Mouse (Mus musculus) frontal cortex, postnatal 25 days (tissue): ENCODE data around the gene Stard3.

ENCODE experiments used
- DNase-seq, 2 experiments: peaks; one replicate each; pipeline ENCODE4 v3.0.0; 2022; ENCODE audit warnings: low spot score in 2 of 2

Stard3 gene

DNA sequence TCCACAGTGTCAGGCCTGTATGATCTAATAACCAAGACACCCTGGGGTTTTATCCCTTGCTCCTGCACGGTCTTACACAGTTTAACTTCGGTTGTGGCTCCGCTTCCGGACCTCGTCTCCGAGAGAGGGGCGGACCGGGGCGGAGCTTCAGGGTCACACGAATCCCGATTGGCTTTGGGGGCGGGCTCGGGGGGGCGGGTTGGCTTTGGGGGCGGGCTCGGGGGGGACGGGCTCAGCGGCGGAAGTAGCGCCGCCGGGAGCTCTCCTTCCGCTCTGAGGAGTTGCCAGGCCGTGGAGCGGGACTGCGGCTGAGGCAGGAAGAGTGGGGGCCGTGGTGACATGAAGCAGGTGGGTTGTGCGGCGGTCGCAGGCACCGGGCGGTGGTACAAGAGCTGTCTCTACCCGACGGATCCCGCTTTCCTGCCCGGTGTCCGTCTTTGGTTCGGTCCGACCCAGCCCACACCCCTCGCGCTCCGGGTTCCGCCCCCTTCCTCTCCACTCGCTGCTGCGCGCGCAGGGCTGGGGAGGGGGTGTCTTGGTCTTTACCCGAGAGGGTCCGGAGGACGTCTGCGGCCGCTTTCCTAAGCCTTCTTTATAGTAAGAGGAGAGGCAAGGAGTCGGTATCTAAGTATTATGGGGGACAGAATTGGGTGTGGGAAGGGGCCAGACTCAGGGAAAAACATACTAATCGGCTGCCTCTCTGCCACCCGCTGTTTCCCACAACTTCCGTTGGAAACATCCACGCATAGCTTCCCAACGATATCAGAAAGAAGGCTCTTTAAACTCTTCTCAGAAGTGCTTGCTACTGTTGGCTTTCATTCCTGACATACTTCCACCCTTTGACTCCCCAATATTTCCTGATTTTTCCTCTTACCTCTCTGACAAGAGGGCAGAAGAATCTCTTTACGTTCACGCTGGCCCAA, at the start of gene Stard3:
Stard3 (plus strand) TSS at position 208 of the 923 bp plus-strand sequence.
- DNase-seq, result peak in 1 of 2 experiments; percentile 68

DNA sequence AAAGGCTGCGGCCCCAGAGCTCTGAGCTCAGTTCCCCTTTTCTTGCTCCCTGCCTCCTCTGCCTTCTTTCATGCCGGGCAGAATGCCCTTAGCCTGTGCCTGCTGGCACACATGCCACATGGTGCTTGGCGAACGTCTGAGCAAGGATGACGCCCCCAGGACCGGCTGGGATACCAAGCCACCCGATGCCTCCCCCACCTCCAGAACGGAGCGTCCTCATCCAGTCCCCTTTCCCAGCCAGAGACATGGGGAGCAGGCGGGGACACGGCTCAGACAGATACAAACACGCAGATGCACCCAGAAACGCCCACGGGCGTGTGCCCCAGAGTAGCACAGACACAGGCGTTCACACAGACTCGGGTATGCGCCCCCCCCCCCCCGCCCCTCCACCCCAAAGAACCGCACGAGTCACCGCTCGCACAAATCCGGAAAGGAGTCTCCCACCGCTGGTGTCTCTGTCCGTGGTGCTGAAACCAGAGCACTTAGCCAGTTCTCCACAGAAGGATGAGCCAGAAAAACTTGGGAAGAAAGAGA, 44.3 kb upstream of the Stard3 start:
- no peak for DNase-seq

DNA sequence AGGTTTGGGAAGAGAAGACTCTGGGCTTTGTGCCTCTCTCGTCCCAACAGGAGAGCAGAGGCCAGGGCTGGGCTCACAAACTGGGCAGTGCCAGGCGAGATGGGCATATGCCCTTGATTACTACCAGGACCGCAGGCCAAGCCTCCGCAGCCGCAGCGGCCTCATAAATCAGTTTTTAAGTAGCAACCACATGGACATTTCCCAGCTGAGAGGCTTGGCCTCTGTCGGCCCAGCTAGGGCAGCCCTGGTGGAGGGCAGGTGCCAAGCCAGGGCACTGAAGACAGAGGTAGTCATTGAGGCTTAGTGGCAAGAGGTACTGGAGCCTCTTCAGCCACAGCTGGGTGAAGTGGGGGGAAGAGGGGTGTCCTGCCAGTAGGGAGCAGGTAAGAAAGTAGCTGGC, 40.7 kb upstream of the Stard3 start:
- DNase-seq, result no peak

DNA sequence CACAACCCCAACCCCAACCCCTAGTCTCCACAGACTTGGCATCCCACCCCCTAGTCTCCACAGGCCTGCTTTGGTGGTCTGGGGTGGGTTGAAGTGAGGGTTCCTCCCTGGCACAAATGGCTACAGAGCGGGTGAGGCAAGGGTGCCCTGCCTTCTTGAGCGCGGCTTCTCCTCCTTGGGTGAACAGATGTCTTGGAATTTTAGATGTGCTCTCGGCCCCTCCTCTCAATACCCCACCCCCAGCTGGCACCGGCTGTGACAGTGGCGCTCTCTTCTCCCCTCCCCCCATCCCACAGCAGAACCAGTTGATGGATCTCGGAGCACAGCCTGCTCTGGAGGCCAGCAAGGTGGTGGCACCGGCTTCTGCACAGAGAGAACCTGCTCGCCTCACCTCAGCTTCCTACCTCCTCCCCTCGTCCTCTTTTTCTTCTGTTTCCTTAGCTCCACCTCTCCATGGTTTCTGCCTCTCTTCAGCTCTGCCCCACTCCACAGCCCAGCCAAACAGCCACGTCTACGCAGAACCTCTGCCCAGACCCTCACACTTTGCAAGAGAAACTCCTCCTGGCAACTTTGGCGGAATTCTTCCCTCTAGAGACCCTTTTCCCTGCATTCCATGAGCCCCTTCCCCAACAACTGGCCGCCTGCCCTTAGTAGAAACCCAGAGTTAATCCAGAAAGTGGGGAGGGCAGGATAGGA, 39.6 kb upstream of the Stard3 start:
- no peak for DNase-seq

DNA sequence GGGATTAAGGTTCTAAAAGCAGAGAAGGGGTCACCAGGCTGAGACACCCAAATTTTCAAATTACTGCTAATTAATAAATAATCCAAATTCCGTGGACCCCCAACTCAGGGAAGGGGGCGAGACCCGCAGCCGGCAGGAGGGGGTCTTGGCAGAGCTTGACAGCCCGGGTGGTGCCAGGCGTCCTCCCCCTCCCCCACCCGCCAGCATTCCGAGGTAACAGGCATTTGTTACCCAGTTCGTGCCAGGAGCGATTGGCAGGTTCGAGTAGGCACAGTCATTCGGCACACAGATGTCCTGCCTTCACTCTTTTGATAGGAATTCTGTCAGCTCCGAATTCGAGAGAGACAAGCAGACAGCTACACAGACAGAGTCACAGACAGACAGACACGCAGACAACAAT, 39.0 kb upstream of the Stard3 start:
- no peak for DNase-seq

DNA sequence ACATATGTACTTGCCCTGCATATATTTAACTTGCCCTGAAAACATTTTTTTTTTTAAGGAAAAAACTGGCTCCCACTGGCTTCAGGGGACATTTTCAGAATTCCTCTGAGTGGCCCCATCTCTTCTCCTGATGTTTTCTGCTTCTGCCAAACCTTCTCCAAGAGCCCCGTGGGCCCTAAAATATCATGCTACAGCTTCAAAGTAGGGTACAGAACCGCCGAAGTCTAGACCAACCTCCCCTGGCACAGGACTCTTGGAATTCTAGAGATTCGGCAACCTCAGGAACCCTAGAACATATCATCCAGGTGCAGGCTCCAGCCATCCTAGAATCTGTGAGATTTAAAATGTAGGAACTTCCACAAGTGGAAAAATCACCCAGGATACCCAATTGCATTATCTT, 38.6 kb upstream of the Stard3 start:
- DNase-seq, result no peak

DNA sequence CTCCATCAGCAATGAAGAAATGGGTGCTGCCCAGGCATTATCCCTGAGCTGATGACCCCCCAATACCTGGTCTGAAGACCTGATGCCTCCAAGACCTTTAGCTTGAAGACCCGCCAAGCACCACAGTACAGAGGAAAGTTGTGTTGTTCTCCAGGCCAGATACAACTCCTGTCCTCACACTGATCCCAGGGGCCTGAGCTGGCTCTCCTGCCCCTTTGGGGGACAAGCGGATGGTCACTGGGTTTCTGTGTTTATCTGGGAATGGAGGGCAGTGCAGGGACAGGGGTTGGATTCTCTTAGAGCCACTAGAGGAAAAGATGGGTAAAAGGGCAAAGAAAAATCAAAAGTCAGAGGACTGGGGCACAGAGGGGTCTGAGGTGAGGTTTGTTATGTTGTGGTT, 38.2 kb upstream of the Stard3 start:
- no peak for DNase-seq

DNA sequence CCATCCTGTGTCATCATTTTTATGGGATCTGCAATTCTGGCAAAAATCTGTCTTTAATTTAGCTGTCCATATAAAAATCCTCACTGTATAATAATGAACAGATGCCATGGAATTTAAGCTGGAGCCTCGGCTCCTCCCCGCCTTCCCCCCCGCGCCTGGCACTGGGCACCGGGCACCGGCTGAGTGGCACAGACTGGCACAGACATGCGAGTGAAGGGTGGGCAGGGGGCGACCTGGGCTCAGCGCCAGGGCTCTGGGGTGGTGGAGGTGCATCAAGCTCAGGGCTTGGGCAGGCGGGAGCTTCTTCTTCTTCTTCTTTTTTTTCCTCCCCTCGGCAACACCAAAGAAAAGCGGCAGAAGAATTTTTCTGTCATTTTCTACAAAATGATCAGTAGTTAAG, 37.8 kb upstream of the Stard3 start:
- no peak for DNase-seq

DNA sequence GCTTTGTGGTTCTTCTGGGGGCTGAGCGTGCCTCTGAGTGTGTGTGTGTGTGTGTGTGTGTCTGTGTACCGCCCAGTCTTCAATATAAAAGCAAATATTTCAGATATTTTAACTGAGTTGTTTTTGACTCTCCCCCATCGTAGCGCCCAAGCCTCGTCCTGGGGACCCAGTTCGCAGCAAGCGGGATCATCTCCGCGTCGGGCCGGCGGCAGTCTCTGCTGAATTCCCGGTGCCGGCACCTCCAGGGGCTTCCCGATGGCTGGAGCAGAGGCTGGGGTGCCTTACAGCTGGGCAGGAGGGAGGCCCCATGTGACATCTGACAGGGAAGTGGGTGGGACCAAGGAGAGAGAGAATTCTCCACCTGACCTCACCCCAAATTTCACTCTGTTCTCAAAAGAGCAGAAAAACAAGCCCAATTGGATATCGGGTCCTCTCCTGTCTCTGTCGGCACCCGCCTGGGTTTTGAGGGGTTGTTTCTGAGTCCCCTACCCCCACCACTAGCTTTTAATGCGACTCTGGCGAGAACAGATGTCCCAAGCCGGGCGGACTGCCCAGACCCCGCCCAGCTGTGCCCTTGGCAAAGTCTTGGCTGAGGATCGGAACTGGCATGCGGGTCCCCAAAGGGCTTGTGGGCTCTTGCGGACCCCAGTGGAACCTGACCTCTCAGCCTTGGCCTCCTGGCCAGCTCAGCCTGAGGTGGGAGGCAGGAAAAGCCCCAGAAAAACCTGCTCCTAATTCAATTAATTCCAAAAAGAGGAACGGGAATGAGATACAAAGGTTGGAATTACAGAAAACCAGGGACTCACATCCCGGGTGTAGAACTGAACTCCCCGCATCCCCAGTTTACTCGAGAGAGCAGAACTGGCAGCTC, 37.1 kb upstream of the Stard3 start:
- DNase-seq, result no peak

DNA sequence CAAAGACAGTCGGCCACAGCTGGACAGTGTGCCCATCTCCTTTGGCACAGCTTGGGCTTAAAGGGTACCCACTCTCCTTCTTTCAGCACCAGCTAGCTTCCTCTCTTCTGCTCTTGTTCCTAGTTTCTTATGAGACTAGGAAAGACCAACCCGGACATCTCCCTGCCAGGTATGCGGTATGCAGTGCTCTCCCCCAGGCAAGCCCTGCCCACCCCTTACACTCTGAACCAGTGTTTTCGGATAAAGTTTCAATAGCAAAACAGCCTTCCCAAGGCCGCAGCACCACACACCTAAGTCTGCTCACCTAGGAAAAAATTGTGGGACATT, 36.5 kb upstream of the Stard3 start:
- DNase-seq, result no peak

DNA sequence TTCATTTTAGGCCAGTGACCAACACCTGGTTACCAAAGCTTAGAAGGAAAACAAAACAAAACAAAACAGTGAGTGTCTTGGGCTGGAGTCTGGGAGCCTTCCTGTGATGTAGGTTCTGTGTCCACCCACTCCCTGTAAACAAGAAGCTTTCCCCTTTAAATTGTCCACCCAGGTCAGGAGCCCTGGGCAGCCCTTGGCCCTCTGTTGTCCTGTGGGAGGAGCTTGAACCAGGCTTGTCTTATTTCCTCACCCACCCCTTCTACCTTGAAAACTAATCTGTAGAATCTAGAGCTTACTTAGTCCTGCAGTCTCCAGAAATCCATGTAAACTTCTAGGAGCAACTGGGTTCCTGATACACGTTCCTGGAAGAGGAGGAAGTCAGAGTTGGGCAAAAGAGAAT, 36.0 kb upstream of the Stard3 start:
- no peak for DNase-seq

DNA sequence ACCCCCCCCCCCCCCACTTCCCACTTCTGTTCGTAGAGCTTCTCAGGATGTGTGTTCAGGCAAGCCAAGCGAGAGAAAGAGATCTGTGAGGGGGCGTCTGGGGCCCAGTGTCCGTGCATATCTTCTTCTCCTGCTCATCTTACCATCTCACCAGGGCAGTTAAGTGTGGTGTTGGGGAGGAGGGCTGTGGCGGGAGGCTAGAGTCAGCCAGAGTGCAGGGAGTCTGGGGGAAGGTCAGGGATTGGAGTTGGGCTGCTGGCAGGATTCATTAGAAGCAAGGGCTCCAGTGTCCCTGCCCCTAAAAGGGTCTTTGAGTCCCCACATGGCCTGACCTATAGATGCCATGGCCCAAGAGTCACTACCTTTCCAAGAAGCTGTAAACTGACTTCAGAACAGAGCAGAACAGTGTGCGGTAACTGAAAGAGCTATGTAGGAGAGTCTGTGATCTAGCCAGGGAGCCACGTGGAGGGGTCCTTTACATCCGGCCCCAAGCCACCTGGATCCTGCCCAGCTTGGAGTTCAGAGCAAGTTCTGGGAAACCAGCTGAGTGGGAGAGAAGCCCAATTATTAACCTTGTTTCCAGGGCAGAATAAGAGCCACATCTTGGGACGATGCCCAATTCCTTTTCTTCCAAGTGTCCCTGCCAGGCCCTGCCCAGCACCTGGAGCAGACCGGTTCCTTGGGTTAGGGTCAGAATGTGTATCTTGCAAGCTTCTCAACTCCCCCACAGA, 34.9 kb upstream of the Stard3 start:
- DNase-seq, result no peak

DNA sequence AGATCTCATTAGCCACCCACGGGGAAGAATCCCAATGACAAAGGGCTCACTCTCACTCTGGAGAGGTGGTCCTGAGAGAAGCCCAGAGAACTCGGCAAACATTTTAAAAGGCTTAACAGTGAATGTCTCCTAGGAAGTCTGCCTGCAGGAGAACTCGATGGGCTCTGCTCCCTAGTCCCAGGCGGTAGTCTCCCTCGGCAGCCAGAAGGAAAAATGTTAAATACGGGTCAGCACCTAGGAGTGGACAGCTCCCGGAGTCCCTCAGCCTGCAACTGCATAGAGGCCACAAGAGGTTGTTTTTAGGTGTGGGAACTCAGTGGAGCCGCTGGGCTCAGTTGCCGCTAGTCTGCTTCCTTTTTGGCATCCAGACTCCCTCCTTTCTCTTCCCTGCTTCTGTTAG, 34.2 kb upstream of the Stard3 start:
- no peak for DNase-seq

DNA sequence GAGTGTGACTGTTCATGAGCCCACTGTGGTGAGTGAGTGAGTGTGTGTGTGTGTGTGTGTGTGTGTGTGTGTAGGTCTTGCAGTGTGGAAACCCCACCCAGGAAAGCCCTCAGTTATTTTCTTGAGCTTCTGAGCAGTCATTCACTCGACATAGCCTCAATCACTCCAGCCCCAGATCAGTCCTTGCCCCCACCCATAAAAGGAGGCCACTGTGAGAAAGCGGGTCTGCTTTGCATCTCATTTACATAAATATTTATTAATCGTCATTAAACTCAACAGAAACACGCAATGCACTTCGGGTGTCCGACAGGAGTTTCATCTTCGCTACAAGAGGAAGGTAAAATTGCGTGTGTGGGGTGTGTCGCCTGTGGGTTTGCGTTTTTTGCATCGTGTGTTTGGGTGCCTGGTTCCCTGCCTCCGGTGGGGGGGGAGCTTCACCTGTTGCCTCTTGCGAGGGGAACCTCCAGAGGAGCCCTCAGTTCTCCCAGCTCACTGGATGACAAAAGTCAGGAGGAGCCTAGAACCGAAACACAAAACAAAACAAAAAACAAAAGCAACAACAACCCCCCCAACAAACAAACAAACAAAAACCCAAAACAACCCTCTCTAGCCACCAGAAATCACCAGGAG, 32.9 kb upstream of the Stard3 start:
- no peak for DNase-seq

DNA sequence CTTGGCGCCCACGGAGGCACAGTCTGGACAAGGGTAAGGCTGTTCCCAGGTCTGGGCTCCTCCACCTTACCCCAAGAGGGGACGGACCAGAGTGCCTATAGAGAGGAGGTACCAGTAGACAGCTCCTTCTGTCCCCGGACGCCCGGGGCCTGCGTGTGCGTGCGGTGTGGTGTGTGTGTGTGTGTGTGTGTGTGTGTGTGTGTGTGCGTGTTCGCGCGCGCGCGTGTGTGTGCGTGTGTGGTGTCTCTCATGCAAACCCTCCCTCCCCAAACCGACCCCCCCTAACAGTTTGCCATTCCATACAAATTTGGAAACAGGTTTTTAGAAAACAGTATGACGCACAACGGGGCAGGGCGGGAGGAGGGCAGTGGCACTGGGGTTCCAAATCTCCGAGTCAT, 32.3 kb upstream of the Stard3 start:
- no peak for DNase-seq

DNA sequence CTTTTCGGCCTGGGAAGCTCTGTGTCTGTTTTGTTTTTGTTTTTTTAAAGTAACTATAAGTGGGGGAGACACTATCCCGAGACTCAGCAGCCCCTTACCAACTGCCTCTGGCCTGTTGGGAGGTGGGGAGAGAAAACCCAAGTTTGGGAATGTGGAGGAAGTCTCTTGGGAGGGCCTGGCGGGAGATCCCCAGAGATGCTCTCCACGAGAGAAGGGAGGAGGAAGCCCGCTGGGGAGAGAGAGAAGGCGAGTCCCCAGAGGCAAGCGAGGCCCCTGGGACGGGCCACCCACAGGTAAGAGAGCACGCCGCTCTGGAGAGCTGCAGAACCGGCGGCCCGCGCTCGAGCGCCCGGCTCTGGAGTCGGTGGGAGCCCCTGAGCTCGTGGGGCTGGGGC, 31.4 kb upstream of the Stard3 start:
- no peak for DNase-seq

DNA sequence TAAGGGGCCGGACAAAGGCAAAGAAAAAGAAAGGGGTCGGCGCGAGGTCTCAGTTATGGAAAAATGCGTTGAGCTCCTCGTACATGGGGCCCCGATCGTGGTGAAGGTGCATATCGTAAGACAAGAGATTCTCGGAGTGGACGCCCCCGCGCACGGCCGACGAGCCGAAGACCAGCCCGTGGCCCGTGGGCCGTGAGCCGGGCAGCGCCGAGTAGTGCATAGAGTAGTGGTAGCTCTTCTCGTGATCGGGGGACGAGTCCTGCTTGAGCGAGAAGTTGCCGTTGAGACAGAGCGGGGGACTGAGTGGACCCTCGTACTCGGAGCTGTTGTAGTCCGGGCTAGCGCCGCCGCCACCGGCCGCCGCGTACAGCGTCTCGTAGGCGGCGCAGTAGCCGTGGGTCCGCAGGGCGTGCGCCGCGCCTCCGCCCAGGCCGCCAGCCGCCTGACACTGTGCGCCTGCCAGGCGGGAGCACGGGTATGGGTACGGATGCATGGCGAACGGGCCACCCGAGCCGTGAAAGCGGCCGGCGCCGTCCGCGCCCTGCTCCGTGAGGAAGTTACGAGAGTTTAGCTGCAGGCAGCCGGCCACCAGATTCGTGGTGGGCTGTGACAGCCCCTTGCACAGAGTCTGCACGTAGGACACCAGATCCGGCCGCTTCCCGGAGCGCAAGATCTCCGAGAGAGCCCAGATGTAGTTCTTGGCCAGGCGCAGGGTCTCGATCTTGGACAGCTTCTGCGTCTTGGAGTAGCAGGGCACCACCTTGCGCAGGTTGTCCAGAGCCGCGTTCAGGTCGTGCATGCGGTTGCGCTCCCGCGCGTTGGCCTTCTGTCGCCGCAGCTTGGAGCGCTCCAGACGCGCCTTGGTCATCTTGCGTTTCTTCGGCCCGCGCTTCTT, 30.8 kb upstream of the Stard3 start:
- no peak for DNase-seq

DNA sequence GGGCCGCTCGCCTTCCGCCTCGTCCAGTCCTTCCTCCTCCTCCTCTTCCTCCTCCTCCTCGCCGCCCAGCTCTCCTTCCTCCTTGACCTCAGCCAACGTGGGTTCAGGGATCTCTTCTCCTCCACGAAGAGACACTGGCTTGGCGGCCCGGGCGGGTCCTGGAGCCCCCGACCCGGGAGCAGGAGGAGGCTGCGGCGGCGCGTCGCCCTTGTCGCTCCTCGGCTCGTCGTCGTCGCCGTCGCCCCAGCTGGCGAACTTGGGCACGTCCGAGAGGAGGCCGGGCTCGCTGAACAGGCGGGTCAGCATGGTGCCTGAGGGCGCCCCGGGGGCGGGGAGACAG, 30.2 kb upstream of the Stard3 start:
- no peak for DNase-seq

DNA sequence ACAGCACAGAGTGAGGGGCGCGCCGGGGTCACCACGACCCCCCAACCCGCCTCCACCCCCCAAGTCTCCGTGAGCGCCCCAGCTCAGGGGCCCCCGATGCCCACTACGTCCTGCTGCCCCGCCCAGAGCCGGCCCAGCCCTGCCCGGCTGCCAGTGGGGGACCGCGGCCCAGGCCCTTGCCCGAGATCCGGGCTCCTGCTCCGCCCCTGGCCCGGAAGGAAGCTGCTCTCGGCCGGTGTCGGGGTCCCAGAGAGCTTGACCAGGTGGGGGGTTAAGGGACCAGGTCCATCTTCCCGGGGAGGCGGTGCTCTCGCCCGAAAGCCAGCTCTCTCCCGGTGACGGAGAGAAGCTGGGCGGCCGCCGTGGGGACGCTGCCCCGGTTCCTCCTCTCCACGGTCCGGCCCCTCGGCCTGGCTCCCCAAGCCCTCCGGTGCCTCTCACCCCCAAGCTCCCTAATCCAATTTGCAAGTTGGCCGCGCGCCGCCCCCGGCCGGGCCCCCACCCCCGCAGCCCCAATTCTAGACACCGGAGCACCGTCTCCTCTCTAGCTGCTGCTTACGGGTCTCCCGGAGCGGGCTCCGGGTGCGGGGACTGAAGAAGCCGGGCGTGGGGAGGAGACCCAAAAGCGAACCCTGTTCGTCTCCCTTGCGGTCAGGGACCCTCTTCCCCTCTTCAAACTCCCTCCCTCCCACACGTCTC, 29.6 kb upstream of the Stard3 start:
- no peak for DNase-seq
